Mouse (Mus musculus) embryonic facial prominence, embryonic 12.5 days (tissue): Measurements from ENCODE around the gene Frmd8. TPM values are rescaled to one million over a fixed set of nuclear protein-coding genes. Genes with fewer than 3 reads are reported as not detected.
A peak's percentile ranks its signal among the peaks of the same experiment; 100 is the strongest.
"Not testable (repeated sequence)": the region's sequence is repeated elsewhere in the genome, so short reads cannot be mapped to it uniquely, and the experiment has no call there.

ENCODE experiments used
- ATAC-seq: fragments of 200-750 bp; cut with Nextera tagmentation; 2 replicates; pipeline ENCODE4 v1.8.0; 2017; ENCODE audit not compliant: insufficient number of reproducible peaks, insufficient read depth, low FRiP score, low TSS enrichment
- H3K27ac ChIP-seq: fragments of 300-500 bp; sonication (generic); 2 replicates; pipeline ENCODE4 v1.5.1; 2016; ENCODE audit warnings: mild to moderate bottlenecking
- H3K27me3 ChIP-seq: fragments of 300-500 bp; sonication (generic); 2 replicates; pipeline ENCODE4 v1.6.1; 2016; ENCODE audit warnings: mild to moderate bottlenecking, moderate library complexity
- H3K36me3 ChIP-seq: fragments of 300-500 bp; sonication (generic); 2 replicates; pipeline ENCODE4 v1.6.1; 2016; ENCODE audit warnings: mild to moderate bottlenecking
- H3K4me1 ChIP-seq: fragments of 300-500 bp; sonication (generic); 2 replicates; pipeline ENCODE4 v1.6.1; 2016
- H3K4me2 ChIP-seq: fragments of 300-500 bp; sonication (generic); replicated peaks from 2 replicates; pipeline ENCODE4 v1.6.1; 2016; ENCODE audit warnings: mild to moderate bottlenecking, moderate library complexity
- H3K4me3 ChIP-seq: fragments of 300-500 bp; sonication (generic); 2 replicates; pipeline ENCODE4 v1.5.1; 2016; ENCODE audit warnings: mild to moderate bottlenecking
- H3K9ac ChIP-seq: fragments of 300-500 bp; sonication (generic); 2 replicates; pipeline ENCODE4 v1.6.1; 2016; ENCODE audit warnings: mild to moderate bottlenecking, moderate library complexity
- H3K9me3 ChIP-seq: fragments of 300-500 bp; sonication (generic); 2 replicates; pipeline ENCODE4 v1.6.1; 2016; ENCODE audit warnings: mild to moderate bottlenecking, moderate library complexity
- WGBS: fragments of 180-500 bp; shearing (Covaris S2); methylation state at CpG from one replicate; pipeline ENCODE4 v1.1.7; 2016; 5-methylcytosine and 5-hydroxymethylcytosine counted together
- polyA plus RNA-seq: library from polyadenylated mRNA; unstranded; fragments of >200 nt; fragmentation: Nextera tagmentation; extraction: Ambion mirVana; gene quantifications from 2 replicates; pipeline ENCODE4 v1.2.1, GENCODE M21; 2016

Frmd8 gene
- polyA plus RNA-seq, 1 experiment from 2014 or later: 41.4 TPM

DNA sequence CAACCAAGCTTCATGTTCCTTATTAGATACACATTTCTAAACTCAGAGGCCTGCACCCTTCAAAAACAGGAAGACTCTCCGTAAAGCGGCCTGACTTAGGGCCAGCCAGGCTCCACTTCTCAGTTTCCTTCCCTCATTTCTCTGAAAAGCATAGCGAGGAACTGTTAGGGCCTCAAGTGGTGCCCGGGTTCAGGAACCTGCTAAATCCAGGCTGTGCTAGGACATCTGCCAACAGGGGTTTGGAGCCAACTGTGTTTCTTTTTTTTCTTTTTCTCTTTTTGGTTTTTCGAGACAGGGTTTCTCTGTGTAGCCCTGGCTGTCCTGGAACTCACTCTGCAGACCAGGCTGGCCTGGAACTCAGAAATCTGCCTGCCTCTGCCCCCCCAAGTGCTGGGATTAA lies 7.0 kb upstream of the Frmd8 start:
- not testable (repeated sequence) for H3K27ac ChIP-seq, ATAC-seq, H3K36me3 ChIP-seq, H3K4me3 ChIP-seq, H3K9me3 ChIP-seq, H3K9ac ChIP-seq, H3K4me1 ChIP-seq, H3K4me2 ChIP-seq, H3K27me3 ChIP-seq
- 83% methylated on average over 5 of the region's 5 CpGs for WGBS

DNA sequence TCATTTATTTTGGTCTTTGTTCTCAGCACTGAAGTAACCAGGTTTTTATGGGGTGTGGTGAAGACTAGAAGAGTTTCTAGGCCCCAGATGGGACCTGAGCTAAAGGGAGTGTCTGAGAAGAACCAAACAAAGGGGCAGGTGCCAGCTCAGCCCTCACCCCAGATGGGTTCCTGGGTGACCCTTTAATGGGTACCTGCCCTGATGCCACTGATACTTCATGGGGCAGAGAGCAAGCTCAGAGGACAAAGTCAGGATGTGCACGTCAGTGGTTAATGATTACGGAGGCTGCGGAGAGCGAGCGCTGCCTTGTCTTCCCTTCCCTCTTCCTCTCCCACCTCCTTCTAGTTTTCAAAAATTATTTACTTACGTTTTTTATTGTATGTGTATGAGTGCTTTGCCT lies 6.1 kb upstream of the Frmd8 start:
- no peak for ATAC-seq
- no peak overlapping the region for H3K4me2 ChIP-seq
- H3K9ac ChIP-seq: no peak overlapping the region
- no peaks in the 10 kb centered on the region for H3K27me3 ChIP-seq
- no peak overlapping the region for H3K4me3 ChIP-seq
- H3K36me3 ChIP-seq: no peaks in the 10 kb centered on the region
- 93% methylated on average over 6 of the region's 6 CpGs for WGBS
- no peaks in the 10 kb centered on the region for H3K9me3 ChIP-seq
- H3K27ac ChIP-seq: no peak overlapping the region
- no peaks in the 10 kb centered on the region for H3K4me1 ChIP-seq

DNA sequence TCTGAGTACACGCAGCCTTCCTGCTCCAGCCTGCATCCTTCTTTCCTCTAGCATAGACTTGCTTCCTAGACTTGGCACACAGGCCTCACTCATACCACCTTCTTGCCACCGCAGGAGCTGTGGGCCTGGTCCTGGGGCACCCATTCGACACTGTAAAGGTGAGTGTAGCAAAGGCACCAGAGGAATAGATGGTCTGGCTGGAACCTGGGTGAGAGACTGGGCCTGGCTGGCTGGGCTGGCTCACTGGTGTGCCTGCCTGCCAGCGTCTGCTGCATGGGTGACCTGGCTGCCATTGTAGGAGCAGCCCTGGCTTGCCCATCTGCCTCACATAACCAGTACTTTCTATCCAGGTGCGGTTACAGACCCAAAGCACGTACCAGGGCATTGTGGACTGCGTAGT lies 4.7 kb upstream of the Frmd8 start:
- H3K9ac ChIP-seq: no peak overlapping the region

DNA sequence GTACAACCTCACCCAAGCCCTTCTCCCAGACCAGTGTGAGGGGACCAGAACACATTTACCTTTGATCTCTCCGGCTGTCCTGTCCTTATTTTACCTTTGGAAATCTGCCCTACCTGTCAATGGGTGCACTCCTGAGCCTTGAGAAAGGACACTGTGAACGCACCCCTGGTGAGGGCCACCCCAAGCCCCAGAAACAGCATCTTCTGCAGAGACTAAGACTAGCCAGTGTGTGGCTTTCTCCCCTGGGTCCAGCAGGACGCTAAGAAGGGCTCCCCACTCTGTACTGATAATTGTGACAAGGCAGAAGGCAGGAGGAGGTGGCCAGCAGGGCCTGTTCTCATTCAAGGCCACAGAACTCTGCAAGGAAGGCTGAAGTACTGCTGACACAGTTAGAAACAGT lies 3.8 kb upstream of the Frmd8 start:
- Histone ChIP-seq H3K4me3 (no peak overlapping the region), H3K27ac (no peak overlapping the region), H3K9me3 (no peaks in the 10 kb centered on the region), H3K4me1 (peaks cover 7% of the 10 kb centered on the region), H3K4me2 (no peak overlapping the region), H3K9ac (no peak overlapping the region), H3K27me3 (no peaks in the 10 kb centered on the region), H3K36me3 (no peaks in the 10 kb centered on the region)
- 74% methylated on average over 3 of the region's 3 CpGs for WGBS
- ATAC-seq: no peak

More for the DNA sequence above, 4.7 kb upstream of the Frmd8 start:
- H3K4me2 ChIP-seq: no peak overlapping the region
- 93% methylated on average over 7 of the region's 7 CpGs for WGBS
- no peak overlapping the region for H3K27ac ChIP-seq
- no peak overlapping the region for H3K4me3 ChIP-seq
- no peaks in the 10 kb centered on the region for H3K27me3 ChIP-seq
- H3K36me3 ChIP-seq: no peaks in the 10 kb centered on the region
- no peak for ATAC-seq
- no peaks in the 10 kb centered on the region; the same call in 1 of the 2 replicates for H3K4me1 ChIP-seq
- no peaks in the 10 kb centered on the region for H3K9me3 ChIP-seq

DNA sequence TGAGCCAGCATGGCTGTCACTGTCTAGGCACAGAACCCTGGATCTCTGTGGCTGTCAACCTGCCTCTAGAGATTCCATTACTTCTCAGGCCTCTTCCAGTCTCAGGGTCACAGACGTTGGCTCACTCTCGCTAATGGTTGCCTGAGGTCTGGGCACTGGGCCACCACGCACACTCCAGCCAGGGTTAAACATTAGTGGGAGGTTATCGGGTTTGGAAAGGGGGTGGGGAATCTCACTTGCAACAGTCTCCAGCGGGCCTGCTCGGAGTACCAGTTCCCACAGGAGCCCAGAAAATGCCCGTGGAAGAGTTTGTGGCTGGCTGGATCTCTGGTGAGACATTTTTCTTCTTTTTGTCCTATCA lies 3.3 kb upstream of the Frmd8 start:
- Histone ChIP-seq H3K9me3 (no peaks in the 10 kb centered on the region), H3K27me3 (no peaks in the 10 kb centered on the region), H3K9ac (no peak overlapping the region), H3K4me1 (peaks cover 12% of the 10 kb centered on the region), H3K36me3 (no peaks in the 10 kb centered on the region), H3K27ac (0 out of 2 replicates have a peak overlapping the region, but pooled peaks have one; percentile 56), H3K4me3 (no peak overlapping the region), H3K4me2 (peak overlapping the region; percentile 23; the same call in 1 of the 2 replicates)
- no peak for ATAC-seq
- WGBS: 81% methylated on average over 7 of the region's 7 CpGs

DNA sequence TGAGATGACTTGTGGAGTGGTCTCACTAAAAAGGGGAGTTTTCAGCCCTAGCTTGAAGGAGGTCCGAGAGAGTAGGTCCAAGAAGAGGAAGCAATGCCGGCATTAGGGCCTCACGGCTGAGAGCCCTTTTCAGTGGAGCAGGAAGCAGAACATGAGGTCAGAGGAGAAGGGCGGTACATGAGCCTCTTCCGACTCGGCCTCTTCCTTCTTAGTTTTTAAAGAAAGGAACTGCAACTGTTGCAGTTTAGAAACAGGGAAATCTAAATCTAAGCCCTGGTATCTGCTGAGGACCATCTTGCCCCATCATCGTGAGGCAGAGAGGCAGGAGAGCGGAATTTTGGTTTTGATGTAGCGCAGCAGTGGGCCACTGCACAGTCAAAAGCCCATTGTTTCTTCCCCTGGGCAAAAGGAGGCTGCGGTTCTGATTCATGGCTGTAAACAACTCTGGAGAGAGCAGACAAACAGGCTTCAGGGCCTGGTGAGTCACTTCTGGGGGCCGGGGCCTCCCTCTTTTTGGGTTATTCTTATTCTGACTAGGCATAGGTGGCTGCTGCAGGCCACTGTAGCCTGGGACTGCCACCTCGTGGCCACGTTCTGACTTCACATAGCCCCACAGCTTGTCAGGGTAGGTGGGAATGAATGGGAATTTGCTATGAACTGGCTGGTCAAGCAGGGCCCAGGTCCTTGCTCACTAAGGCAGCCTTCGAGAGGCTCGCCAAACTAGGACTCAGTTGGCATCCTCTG lies 2.7 kb upstream of the Frmd8 start, which contains the start of gene Slc25a45:
Slc25a45 (plus strand) TSS at position 191 of the 744 bp plus-strand sequence.
- Histone ChIP-seq H3K36me3 (peaks cover 3% of the 10 kb centered on the region), H3K27ac (peak within 1 kb of the TSS; percentile 56; the same call in 1 of the 2 replicates), H3K9ac (peak within 1 kb of the TSS; percentile 37; the same call in 1 of the 2 replicates), H3K4me2 (peak within 1 kb of the TSS; percentile 23; the same call in 1 of the 2 replicates), H3K9me3 (no peaks in the 10 kb centered on the region), H3K4me1 (peaks cover 12% of the 10 kb centered on the region), H3K27me3 (no peaks in the 10 kb centered on the region), H3K4me3 (no peak within 1 kb of the TSS)
- ATAC-seq: no peak
- 41% methylated on average over 15 of the region's 15 CpGs for WGBS

DNA sequence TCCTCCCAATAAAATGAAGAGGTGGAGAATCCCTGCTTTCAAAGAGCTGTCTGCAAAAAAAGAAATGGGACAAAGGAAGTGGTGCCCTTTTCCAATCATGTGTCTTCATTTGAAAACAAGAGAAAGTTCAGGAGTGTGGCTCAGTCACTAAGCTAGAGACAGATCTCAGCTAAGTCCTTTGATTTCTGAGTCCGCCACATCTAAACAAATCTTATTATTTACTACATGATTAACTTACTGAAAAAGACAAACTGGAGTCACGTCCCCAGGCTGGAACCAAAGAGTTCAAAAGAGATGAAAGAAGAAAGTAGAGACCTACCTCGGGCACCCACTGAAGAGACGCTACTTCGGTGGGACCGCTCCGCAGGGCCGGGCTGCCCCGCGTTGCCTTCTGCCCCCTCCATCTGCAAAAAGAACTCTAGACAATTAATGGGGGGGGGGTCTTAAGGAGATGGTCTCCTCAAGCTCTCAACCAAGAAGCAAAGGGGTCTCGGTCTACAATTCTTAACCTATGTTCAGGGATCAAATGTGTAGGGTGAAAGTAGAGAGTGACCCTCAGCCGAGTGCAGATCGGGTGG lies 594 bp downstream of the Frmd8 start:
- no peaks in the 10 kb centered on the region for H3K27me3 ChIP-seq
- peak overlapping the region; percentile 52 for H3K4me3 ChIP-seq
- no peak for ATAC-seq
- no peak overlapping the region for H3K27ac ChIP-seq
- H3K4me2 ChIP-seq: peak overlapping the region; percentile 88
- peaks cover 26% of the 10 kb centered on the region for H3K4me1 ChIP-seq
- WGBS: 10% methylated on average over 13 of the region's 13 CpGs
- H3K36me3 ChIP-seq: peaks cover 13% of the 10 kb centered on the region
- peak overlapping the region; percentile 60 for H3K9ac ChIP-seq
- H3K9me3 ChIP-seq: no peaks in the 10 kb centered on the region

DNA sequence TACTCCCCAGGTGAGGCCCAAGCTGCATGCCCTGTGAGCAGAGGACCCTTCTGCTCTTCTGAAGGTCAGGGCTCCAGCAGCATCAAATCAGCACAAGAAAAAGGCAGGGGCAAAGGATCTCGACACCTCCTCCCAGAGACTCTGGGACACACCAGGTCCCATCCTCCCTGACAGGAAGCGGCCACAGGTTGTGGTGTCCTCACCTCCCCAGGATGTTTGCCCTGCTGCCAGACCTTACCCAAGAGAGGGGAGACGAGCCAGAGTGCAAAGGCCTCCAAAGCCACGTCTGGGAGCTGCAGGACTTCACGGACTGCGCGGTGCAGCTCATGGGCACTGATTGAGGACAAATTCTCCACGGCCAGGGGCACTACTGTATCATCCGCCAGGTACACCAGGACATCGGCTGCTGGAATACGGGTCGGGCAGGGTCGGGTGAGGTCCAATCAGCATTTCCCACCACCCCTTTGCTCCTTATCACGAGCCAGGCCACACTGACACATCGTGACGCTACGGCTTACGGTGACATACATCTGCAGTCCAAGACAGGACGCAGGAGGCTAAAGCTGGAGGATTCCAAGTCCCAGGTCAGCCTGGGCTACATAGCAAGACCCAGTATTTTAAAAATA lies 2.0 kb downstream of the Frmd8 start:
- peaks cover 27% of the 10 kb centered on the region for H3K36me3 ChIP-seq
- no peak overlapping the region for H3K27ac ChIP-seq
- H3K4me1 ChIP-seq: peaks cover 26% of the 10 kb centered on the region
- H3K4me2 ChIP-seq: no peak overlapping the region
- no peaks in the 10 kb centered on the region for H3K27me3 ChIP-seq
- 86% methylated on average over 19 of the region's 19 CpGs for WGBS
- no peaks in the 10 kb centered on the region for H3K9me3 ChIP-seq
- no peak overlapping the region for H3K4me3 ChIP-seq
- H3K9ac ChIP-seq: no peak overlapping the region
- no peak for ATAC-seq

DNA sequence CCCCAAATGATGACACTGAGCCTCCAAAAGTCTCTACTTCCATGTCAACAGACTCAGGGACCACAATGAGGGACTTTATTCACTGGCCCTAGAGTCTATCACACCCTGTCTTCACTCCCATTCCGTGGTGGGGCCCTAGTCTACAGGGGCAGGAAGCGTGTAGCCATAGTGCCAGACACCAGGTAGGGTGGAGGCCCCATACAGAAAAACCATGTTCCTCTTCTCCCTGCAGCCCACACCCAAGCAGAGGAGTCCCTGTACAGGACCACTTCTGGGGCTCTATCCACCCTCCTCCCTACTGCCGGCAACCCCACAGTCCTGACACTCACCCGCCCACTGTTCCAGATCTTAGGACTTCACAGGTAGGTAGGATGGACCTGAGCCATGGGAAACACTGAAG lies 2.5 kb downstream of the Frmd8 start:
- Histone ChIP-seq H3K9me3 (no peaks in the 10 kb centered on the region), H3K27ac (no peak overlapping the region), H3K36me3 (peaks cover 32% of the 10 kb centered on the region), H3K27me3 (no peaks in the 10 kb centered on the region), H3K4me3 (no peak overlapping the region), H3K4me1 (peaks cover 26% of the 10 kb centered on the region), H3K4me2 (no peak overlapping the region), H3K9ac (no peak overlapping the region)
- WGBS: 85% methylated on average over 4 of the region's 4 CpGs
- ATAC-seq: no peak

DNA sequence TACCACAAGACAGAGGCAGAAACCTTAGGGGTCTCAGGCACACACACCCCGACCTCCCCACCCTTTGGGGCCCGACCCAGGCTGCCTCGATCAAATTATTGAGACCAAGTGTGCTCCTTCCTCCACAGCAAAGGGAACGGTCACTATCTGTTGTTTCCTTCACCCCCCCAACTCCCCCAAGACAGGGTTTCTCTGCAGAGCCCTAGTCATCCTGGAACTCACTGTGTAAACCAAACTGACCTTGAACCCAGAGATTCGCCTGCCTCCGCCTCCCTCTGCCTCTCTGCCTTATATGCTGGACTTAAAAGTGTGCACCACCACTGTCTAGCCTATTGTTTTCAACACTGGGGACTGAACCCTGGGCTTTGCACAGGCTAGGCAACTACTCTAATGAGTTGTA lies 3.4 kb downstream of the Frmd8 start:
- Histone ChIP-seq H3K27me3 (no peaks in the 10 kb centered on the region), H3K27ac (peak overlapping the region; percentile 83), H3K36me3 (peaks cover 39% of the 10 kb centered on the region), H3K4me3 (no peak overlapping the region; the same call in 1 of the 2 replicates), H3K4me2 (peak overlapping the region; percentile 37), H3K9ac (peak overlapping the region; percentile 49), H3K9me3 (no peaks in the 10 kb centered on the region), H3K4me1 (peaks cover 26% of the 10 kb centered on the region)
- WGBS: 34% methylated on average over 6 of the region's 6 CpGs
- ATAC-seq: no peak

DNA sequence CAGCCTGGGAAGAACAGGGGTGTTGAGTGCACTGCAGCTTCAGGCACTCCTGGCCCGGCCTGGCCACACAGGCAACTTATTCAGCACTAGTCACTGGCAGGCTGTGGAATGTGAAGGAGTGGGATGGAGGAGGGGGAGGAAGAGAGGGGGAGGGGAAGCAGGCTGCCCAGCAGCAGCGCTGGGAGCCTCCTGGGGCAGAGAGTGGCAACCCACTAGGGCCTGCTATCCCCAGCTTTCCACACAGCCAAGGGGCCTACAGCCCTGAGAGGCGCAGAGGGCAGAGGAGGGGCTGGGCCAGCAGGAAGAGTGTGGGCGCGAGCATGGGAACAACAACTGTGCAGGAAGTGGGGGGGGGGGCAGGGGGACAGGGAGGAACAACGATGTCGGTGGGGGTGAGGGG lies 3.8 kb downstream of the Frmd8 start:
- ATAC-seq: peak; percentile 69
- Histone ChIP-seq H3K36me3 (peaks cover 40% of the 10 kb centered on the region), H3K27ac (peak overlapping the region; percentile 83), H3K4me2 (peak overlapping the region; percentile 37), H3K9ac (peak overlapping the region; percentile 49), H3K9me3 (no peaks in the 10 kb centered on the region), H3K4me1 (peaks cover 26% of the 10 kb centered on the region), H3K4me3 (no peak overlapping the region; the same call in 1 of the 2 replicates), H3K27me3 (no peaks in the 10 kb centered on the region)
- 3% methylated on average over 7 of the region's 7 CpGs for WGBS

DNA sequence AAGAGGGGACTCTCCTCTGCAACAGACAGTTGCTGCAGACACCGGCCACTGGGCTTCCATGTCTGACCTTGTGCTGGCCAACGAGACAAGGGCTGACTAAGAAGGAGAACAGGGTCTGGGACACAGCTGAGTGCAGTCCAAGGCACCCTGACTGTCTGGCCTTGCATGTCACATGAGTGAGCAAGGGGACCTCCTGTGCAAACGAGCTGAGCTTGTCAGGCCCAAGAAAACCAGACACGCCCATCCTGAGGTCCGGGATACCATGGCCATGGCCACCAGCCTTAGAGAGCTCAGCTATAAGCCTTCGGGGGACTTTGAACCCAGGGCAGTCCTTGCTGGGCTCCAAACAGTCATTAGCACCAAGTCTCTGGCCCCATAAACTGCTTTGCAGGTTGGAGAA lies 7.0 kb downstream of the Frmd8 start:
- Histone ChIP-seq H3K36me3 (peaks cover 72% of the 10 kb centered on the region), H3K9me3 (no peaks in the 10 kb centered on the region), H3K27ac (no peak overlapping the region), H3K4me3 (no peak overlapping the region), H3K4me1 (peaks cover 14% of the 10 kb centered on the region), H3K9ac (no peak overlapping the region), H3K4me2 (no peak overlapping the region), H3K27me3 (no peaks in the 10 kb centered on the region)
- ATAC-seq: no peak
- 87% methylated on average over 6 of the region's 6 CpGs for WGBS
